Mouse (Mus musculus) liver, embryonic 16.5 days (tissue): Measurements from ENCODE around the gene Slc6a3. TPM values are rescaled to one million over a fixed set of nuclear protein-coding genes. Genes with fewer than 3 reads are reported as not detected.

Experiments
- ATAC-seq: fragments of 200-750 bp; cut with Nextera tagmentation; 2 replicates; pipeline ENCODE4 v1.8.0; 2017; ENCODE audit warnings: low read depth, mild to moderate bottlenecking, moderate number of reproducible peaks, moderate library complexity
- H3K27ac ChIP-seq: fragments of 300-500 bp; sonication (generic); 2 replicates; pipeline ENCODE4 v1.5.1; 2014; ENCODE audit warnings: mild to moderate bottlenecking, low read length
- H3K27me3 ChIP-seq: fragments of 300-500 bp; sonication (generic); 2 replicates; pipeline ENCODE4 v1.6.1; 2014; ENCODE audit warnings: low read depth, low read length, mixed read lengths; ENCODE audit not compliant: control insufficient read depth, insufficient read depth
- H3K36me3 ChIP-seq: fragments of 300-500 bp; sonication (generic); 2 replicates; pipeline ENCODE4 v1.6.1; 2014; ENCODE audit warnings: mild to moderate bottlenecking; ENCODE audit not compliant: control insufficient read depth, insufficient read depth
- H3K4me1 ChIP-seq: fragments of 300-500 bp; sonication (generic); 2 replicates; pipeline ENCODE4 v1.6.1; 2014; ENCODE audit warnings: low read depth, low read length, mixed read lengths; ENCODE audit not compliant: control insufficient read depth
- H3K4me2 ChIP-seq: fragments of 300-500 bp; sonication (generic); 2 replicates; pipeline ENCODE4 v1.6.1; 2014; ENCODE audit warnings: low read depth, low read length, mixed read lengths
- H3K4me3 ChIP-seq: fragments of 300-500 bp; sonication (generic); 2 replicates; pipeline ENCODE4 v1.5.1; 2014; ENCODE audit warnings: low read depth, mild to moderate bottlenecking, low read length
- H3K9ac ChIP-seq: fragments of 300-500 bp; sonication (generic); 2 replicates; pipeline ENCODE4 v1.6.1; 2014; ENCODE audit warnings: low read depth, low read length
- H3K9me3 ChIP-seq: fragments of 300-500 bp; sonication (generic); replicated peaks from 2 replicates; pipeline ENCODE4 v1.6.1; 2016; ENCODE audit warnings: low read length; ENCODE audit not compliant: control insufficient read depth
- WGBS: fragments of 180-500 bp; shearing (Covaris S2); extraction: QIAGEN DNeasy Blood & Tissue Kit; methylation state at CpG from one replicate; pipeline ENCODE4 v1.1.7; 2014; ENCODE audit not compliant: insufficient replicate concordance; 5-methylcytosine and 5-hydroxymethylcytosine counted together
- polyA plus RNA-seq: library from polyadenylated mRNA; unstranded; fragments of >200 nt; fragmentation: Nextera tagmentation; extraction: Ambion mirVana; gene quantifications from 2 replicates; pipeline ENCODE4 v1.2.1, GENCODE M21; 2015

Slc6a3 gene
- polyA plus RNA-seq = 0.63 and 0.67 TPM in 2 replicates

DNA sequence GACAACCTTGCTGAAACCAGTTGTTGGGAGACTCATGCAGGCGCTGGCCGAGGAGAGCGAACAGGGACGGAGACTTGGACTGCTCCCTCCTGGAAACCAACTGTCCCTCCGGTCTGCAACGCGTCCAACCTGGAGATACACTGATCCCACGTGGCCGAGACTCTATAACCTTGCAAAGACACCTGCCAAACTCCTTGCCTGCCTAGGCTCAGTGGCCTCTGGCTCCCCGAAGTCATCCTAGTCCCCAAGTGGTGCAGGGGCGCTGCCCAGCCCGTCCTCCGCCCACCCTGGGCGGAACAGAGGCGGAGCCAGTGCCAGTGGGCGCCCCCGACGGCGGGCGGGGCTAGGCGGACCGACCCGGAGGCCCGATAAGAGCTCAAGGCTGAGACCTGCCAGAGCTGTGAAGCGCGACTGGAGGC is at the start of gene Slc6a3:
Gene Slc6a3 (plus strand): TSS at position 345 of the 419 bp plus-strand sequence.
- H3K27ac ChIP-seq = no peak within 1 kb of the TSS
- H3K27me3 ChIP-seq = peaks cover 36% of the 10 kb centered on the region
- under 1% methylated on average over 26 of the region's 26 CpGs for WGBS
- H3K4me2 ChIP-seq = peak within 1 kb of the TSS; percentile 56
- H3K9ac ChIP-seq = peak within 1 kb of the TSS; percentile 51
- H3K4me1 ChIP-seq = peaks cover 22% of the 10 kb centered on the region
- H3K36me3 ChIP-seq = no peaks in the 10 kb centered on the region
- peak; percentile 96 for ATAC-seq
- no peaks in the 10 kb centered on the region for H3K9me3 ChIP-seq
- H3K4me3 ChIP-seq = peak within 1 kb of the TSS; percentile 39

DNA sequence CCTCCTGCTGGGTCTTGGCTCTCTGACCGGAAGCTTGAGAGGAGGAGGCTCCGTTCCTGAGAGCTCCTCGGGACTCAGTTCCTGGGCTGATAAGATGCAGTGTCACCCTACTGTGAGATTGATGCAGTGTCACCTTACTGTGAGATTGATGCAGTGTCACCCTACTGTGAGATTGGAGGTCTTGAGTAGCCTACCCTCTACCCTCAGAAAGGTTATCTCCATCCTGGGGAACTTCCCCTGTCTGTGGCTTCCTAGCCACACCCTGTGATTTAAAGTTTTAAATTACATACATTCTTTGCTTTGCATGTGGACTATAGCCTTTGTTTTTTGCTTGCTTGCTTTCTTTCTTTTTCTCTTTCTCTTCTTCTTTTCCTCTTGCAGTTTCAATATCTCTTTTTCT is 48.4 kb upstream of the Slc6a3 start:
- 32% methylated on average over 3 of the region's 3 CpGs for WGBS

DNA sequence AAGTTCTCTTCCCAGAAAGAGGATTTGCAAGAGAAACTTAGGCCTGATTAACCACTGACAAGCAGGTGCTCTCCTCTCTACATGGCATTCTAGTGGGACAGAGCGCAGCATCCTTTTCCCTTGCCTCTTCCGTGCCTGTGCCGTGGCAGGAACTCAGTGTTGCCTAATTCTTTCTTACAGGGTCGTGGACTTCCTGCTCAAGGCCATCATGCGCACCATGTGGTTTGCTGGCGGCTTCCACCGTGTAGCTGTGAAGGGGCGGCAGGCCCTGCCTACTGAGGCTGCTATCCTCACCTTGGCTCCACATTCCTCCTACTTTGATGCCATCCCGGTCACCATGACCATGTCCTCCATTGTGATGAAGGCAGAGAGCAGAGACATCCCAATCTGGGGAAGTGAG is 47.8 kb upstream of the Slc6a3 start:
- Histone ChIP-seq H3K4me1 (peaks cover 55% of the 10 kb centered on the region), H3K9ac (no peak overlapping the region), H3K36me3 (peaks cover 85% of the 10 kb centered on the region), H3K4me3 (no peak overlapping the region), H3K27me3 (no peaks in the 10 kb centered on the region), H3K27ac (no peak overlapping the region), H3K4me2 (no peak overlapping the region), H3K9me3 (no peaks in the 10 kb centered on the region)
- ATAC-seq = no peak
- WGBS = 59% methylated on average over 9 of the region's 9 CpGs

More for the DNA sequence above, 48.4 kb upstream of the Slc6a3 start:
- Histone ChIP-seq H3K9ac (no peak overlapping the region), H3K27ac (no peak overlapping the region), H3K27me3 (no peaks in the 10 kb centered on the region), H3K4me3 (no peak overlapping the region), H3K36me3 (peaks cover 84% of the 10 kb centered on the region), H3K4me2 (no peak overlapping the region), H3K4me1 (peaks cover 57% of the 10 kb centered on the region), H3K9me3 (no peaks in the 10 kb centered on the region)
- ATAC-seq = no peak

DNA sequence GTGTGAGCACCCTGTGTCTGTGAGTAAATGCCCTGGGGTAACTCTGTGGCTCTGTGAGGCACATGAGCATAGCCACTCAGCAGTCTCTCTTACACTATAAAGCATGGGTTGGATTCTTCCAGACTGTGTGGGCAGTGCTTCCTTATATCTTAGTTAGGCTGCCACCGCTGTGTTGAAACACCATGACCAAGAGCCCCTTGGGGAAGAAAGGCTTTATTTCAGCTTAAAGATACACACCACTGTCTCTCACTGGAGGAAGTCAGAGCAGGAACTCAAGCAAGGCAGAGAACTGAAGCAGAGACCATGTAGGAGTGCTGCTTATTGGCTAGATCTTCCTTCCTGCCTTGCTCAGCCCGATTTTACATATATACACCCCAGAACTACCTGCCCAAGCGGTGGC is 46.6 kb upstream of the Slc6a3 start:
- ATAC-seq = no peak
- 75% methylated on average over 3 of the region's 3 CpGs for WGBS
- H3K9ac ChIP-seq = no peak overlapping the region
- peaks cover 91% of the 10 kb centered on the region for H3K36me3 ChIP-seq
- no peaks in the 10 kb centered on the region for H3K27me3 ChIP-seq
- peaks cover 55% of the 10 kb centered on the region for H3K4me1 ChIP-seq
- H3K4me3 ChIP-seq = no peak overlapping the region
- H3K9me3 ChIP-seq = no peaks in the 10 kb centered on the region
- H3K4me2 ChIP-seq = no peak overlapping the region
- peak overlapping the region; percentile 54 for H3K27ac ChIP-seq

DNA sequence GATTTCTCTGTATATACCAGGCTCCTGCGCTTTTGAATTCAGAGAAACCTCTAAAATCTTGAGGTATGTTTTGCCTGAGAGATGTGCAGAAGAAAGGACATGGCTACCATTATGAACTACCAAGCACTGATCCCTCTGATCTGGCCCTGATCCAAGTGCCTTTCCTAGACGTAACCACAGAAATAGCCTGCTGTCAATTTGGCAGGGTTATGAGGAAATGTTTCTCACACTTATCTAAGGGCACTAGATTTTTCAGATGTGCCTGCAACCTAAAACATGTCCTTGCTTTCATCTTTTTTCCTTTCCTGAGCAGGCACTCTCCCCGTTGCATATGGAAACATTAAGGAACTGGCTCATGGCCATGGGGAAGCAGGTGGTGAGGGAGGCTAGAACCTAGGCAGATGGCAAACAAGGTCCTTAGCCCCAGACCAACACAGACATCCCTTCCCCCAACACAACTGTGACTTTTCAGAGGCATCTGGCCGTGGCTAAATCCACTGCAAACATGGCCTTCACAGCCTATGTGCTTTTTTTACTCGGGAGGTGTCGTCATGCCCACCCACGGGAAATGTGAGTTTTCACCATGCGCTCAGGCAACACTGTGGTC is 45.9 kb upstream of the Slc6a3 start:
- Histone ChIP-seq H3K27ac (peak overlapping the region; percentile 22; the same call in 1 of the 2 replicates), H3K4me2 (no peak overlapping the region), H3K9me3 (no peaks in the 10 kb centered on the region), H3K4me3 (no peak overlapping the region), H3K9ac (no peak overlapping the region), H3K36me3 (peaks cover 91% of the 10 kb centered on the region), H3K27me3 (no peaks in the 10 kb centered on the region), H3K4me1 (peaks cover 55% of the 10 kb centered on the region)
- no peak for ATAC-seq
- 81% methylated on average over 8 of the region's 8 CpGs for WGBS

DNA sequence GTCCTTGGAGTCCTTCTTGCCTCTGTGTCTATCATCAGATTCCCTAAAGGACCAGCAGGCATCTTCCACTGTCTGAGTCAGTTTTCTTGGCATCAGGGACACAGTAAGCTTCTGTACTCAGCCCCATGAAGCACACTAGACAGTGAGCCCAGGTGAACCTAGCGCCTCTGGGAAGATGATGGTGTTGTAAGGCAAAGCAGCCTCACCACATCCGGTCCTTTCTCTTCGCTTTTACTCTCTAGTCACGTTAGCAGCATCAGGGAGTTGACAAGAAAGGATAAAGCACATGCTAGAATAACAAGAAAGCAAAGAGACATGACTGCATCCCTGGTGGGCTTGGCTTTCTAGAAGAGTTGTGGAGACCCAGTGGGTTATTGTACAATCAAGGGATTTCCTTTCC is 43.4 kb upstream of the Slc6a3 start:
- Histone ChIP-seq H3K27ac (peak overlapping the region; percentile 18), H3K9me3 (no peaks in the 10 kb centered on the region), H3K36me3 (peaks cover 92% of the 10 kb centered on the region), H3K9ac (0 out of 2 replicates have a peak overlapping the region, but pooled peaks have one; percentile 5), H3K4me2 (no peak overlapping the region), H3K27me3 (no peaks in the 10 kb centered on the region), H3K4me1 (peaks cover 64% of the 10 kb centered on the region), H3K4me3 (no peak overlapping the region)
- no peak for ATAC-seq
- 92% methylated on average over 4 of the region's 4 CpGs for WGBS

DNA sequence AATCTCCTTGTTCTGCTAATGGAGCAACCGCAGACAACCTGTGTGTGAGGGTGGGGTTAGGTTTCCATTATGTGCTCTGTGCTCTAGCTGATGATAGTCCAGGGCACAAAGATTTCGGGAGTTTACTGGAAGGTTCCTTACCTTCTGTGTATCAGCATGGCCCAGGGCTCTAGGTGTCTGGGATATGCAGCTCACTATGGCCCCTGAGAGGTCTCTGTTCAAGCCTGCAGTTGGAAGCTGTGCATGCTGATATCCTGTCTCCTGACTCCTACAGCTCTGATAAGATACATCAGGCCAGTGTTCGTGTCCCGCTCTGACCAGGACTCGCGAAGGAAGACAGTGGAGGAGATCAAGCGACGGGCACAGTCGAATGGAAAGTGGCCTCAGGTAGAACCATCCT is 42.0 kb upstream of the Slc6a3 start:
- no peak overlapping the region for H3K4me2 ChIP-seq
- peak; percentile 42 for ATAC-seq
- no peaks in the 10 kb centered on the region for H3K9me3 ChIP-seq
- H3K4me1 ChIP-seq = peaks cover 70% of the 10 kb centered on the region
- peaks cover 91% of the 10 kb centered on the region for H3K36me3 ChIP-seq
- H3K27ac ChIP-seq = peak overlapping the region; percentile 35
- H3K27me3 ChIP-seq = no peaks in the 10 kb centered on the region
- no peak overlapping the region for H3K9ac ChIP-seq
- WGBS = 64% methylated on average over 9 of the region's 9 CpGs
- H3K4me3 ChIP-seq = no peak overlapping the region

DNA sequence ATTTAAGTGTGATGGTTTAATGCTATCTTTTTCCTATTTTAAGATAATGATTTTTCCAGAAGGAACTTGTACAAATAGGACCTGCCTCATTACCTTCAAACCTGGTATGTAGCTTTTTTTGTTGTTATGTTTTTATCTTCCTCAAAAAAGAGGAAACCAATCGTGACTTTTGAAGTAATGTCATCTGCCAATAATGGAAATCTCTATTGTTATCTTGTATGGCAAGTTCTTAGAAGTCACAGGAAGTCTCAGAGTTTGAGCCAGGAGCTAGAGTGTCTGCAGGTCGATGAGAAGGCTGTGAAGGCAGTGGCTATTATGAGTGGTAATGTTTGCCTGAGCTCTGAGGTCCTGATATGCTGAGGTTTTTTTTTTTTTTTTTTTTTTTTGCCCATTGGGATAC is 40.4 kb upstream of the Slc6a3 start:
- Histone ChIP-seq H3K9ac (no peak overlapping the region), H3K9me3 (no peaks in the 10 kb centered on the region), H3K4me3 (no peak overlapping the region), H3K27ac (no peak overlapping the region; the same call in 1 of the 2 replicates), H3K4me2 (no peak overlapping the region), H3K36me3 (peaks cover 91% of the 10 kb centered on the region), H3K27me3 (no peaks in the 10 kb centered on the region), H3K4me1 (peaks cover 70% of the 10 kb centered on the region)
- no peak for ATAC-seq
- WGBS = 23% methylated on average over 2 of the region's 2 CpGs

DNA sequence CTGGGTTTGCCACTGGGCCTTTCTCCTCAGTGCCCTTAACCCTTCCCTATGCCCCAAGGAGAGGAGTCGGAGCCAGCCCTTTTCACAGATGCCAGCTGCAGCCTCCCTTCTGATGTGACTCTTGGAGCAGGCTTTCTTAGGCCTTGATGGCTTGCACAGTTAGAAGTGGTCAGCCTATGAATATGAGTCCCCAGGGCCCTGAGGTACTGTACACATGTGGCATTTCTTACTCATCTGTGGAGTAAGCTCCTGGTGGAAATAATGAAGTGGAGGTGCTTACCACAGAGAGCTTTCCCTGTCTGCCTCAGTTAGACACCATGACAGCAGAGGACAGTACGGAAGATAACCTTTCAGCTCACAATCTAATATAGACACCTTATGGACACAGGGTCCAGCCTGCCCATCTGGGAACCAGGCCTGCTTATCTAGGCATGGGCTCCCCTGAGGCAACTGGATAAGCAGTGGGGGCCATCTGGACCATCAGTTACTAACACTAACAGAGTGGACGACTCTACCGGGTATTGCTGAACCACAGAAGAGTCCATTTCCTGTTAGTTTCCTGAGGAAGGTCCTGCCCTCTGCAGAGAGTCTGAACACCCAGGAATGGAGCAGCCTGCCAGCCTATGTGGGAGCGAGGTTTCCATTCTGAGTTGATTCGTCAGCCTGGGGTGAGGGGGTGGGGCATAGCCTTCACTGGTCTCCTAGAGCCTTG is 36.5 kb upstream of the Slc6a3 start:
- 23% methylated on average over 6 of the region's 6 CpGs for WGBS
- Histone ChIP-seq H3K9ac (peak overlapping the region; percentile 46), H3K36me3 (peaks cover 83% of the 10 kb centered on the region), H3K27me3 (no peaks in the 10 kb centered on the region), H3K4me3 (no peak overlapping the region), H3K9me3 (no peaks in the 10 kb centered on the region), H3K4me2 (peak overlapping the region; percentile 29), H3K27ac (peak overlapping the region; percentile 86), H3K4me1 (peaks cover 49% of the 10 kb centered on the region)
- peak; percentile 96 for ATAC-seq
